Mouse (Mus musculus) neural tube, embryonic 12.5 days (tissue): ENCODE results near the gene Rxrb. TPM values are rescaled to one million over a fixed set of nuclear protein-coding genes. Genes with fewer than 3 reads are reported as not detected.
A peak's percentile ranks its signal among the peaks of the same experiment; 100 is the strongest.
"Not testable (repeated sequence)": the region's sequence is repeated elsewhere in the genome, so short reads cannot be mapped to it uniquely, and the experiment has no call there.

Experiments used
- ATAC-seq: fragments of 200-750 bp; cut with Nextera tagmentation; 2 replicates; pipeline ENCODE4 v1.8.0; 2017; ENCODE audit warnings: low read depth, mild to moderate bottlenecking, moderate TSS enrichment, moderate library complexity; ENCODE audit not compliant: low FRiP score
- H3K27ac ChIP-seq: fragments of 300-500 bp; sonication (generic); 2 replicates; pipeline ENCODE4 v1.5.1; 2016
- H3K27me3 ChIP-seq: fragments of 300-500 bp; sonication (generic); replicated peaks from 2 replicates; pipeline ENCODE4 v1.6.1; 2016; ENCODE audit warnings: mild to moderate bottlenecking
- H3K36me3 ChIP-seq: fragments of 300-500 bp; sonication (generic); 2 replicates; pipeline ENCODE4 v1.6.1; 2016; ENCODE audit warnings: mild to moderate bottlenecking
- H3K4me1 ChIP-seq: fragments of 300-500 bp; sonication (generic); 2 replicates; pipeline ENCODE4 v1.6.1; 2016
- H3K4me2 ChIP-seq: fragments of 300-500 bp; sonication (generic); replicated peaks from 2 replicates; pipeline ENCODE4 v1.6.1; 2016; ENCODE audit warnings: mild to moderate bottlenecking
- H3K4me3 ChIP-seq: fragments of 300-500 bp; sonication (generic); 2 replicates; pipeline ENCODE4 v1.5.1; 2016
- H3K9ac ChIP-seq: fragments of 300-500 bp; sonication (generic); 2 replicates; pipeline ENCODE4 v1.6.1; 2016; ENCODE audit warnings: mild to moderate bottlenecking
- H3K9me3 ChIP-seq: fragments of 300-500 bp; sonication (generic); 2 replicates; pipeline ENCODE4 v1.6.1; 2016; ENCODE audit warnings: mild to moderate bottlenecking
- WGBS: fragments of 180-500 bp; shearing (Covaris S2); methylation state at CpG from one replicate; pipeline ENCODE4 v1.1.7; 2016; 5-methylcytosine and 5-hydroxymethylcytosine counted together
- polyA plus RNA-seq: library from polyadenylated mRNA; unstranded; fragments of >200 nt; fragmentation: Nextera tagmentation; extraction: Ambion mirVana; gene quantifications from 2 replicates; pipeline ENCODE4 v1.2.1, GENCODE M21; 2016

Gene Rxrb
- 65.2 and 69.1 TPM in 2 replicates for polyA plus RNA-seq

DNA sequence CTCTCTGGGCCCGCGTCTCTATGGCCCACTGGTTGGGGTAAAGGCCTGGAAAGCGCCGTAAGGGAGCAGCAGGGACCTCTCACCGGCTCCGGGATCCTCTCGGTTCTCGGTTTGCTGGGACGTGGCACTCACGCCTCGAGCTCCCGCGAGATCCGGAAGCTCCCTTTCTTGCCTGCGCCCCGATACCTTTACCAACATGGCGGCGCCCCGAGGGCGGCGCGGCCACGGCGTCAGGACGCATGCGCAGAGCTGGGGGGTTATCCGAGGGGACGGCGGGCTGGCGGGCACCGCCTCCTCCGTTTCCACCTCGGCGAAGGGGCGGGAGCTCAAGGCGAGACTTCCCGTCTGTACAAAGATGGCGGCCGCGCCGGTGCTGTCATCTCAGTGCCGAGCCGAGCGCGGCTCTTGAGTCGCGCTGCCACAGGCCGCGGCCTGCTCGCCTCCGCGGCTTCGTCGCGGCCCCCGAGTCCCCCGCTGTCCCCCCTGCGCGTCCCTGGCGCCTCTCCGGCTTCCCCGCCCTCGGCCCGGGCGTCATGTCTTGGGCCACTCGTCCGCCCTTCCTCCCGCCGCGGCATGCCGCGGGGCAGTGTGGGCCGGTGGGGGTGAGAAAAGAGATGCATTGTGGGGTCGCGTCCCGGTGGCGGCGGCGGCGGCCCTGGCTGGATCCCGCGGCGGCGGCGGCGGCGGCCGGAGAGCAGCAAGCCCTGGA lies at the start of gene Rxrb, which contains the start of gene Slc39a7:
Rxrb (plus strand) TSS at position 348 of the 709 bp plus-strand sequence.
Slc39a7 (minus strand) TSS at position 218 of the 709 bp plus-strand sequence.
- H3K9me3 ChIP-seq, result no peaks in the 10 kb centered on the region
- no peaks in the 10 kb centered on the region for H3K27me3 ChIP-seq
- H3K4me2 ChIP-seq, result peak within 1 kb of the TSS; percentile 98
- H3K27ac ChIP-seq, result peak within 1 kb of the TSS; percentile 96
- ATAC-seq, result peak; percentile 73
- peaks cover 59% of the 10 kb centered on the region for H3K4me1 ChIP-seq
- WGBS, result under 1% methylated on average over 85 of the region's 88 CpGs
- H3K9ac ChIP-seq, result peak within 1 kb of the TSS; percentile 97
- peak within 1 kb of the TSS; percentile 94 for H3K4me3 ChIP-seq
- H3K36me3 ChIP-seq, result peaks cover 47% of the 10 kb centered on the region

DNA sequence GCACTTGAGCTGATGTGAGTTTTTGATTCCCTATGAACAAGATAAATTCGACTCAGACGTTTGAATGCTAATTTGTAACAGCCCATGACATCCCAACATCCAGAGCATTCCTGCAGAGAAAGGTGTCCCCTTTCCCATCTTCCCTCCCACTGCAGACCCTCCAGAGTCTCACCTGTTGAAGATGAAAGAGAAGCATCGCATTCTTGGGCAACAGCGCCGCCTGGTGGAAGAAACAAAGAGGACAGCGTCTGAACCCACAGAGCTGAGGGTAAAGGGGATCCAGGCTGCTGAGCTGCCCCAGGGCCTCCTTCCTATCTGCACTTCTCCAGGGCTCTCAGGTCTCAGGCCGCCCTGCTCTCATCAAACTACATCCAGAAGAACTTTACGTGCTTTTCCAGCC lies 49.5 kb upstream of the Rxrb start:
- not testable (repeated sequence) for H3K9ac ChIP-seq, H3K9me3 ChIP-seq, H3K27ac ChIP-seq, H3K4me1 ChIP-seq, ATAC-seq, H3K36me3 ChIP-seq, H3K4me3 ChIP-seq
- peaks cover 33% of the 10 kb centered on the region for H3K27me3 ChIP-seq
- 12% methylated on average over 8 of the region's 8 CpGs for WGBS
- peak overlapping the region; percentile 63 for H3K4me2 ChIP-seq

DNA sequence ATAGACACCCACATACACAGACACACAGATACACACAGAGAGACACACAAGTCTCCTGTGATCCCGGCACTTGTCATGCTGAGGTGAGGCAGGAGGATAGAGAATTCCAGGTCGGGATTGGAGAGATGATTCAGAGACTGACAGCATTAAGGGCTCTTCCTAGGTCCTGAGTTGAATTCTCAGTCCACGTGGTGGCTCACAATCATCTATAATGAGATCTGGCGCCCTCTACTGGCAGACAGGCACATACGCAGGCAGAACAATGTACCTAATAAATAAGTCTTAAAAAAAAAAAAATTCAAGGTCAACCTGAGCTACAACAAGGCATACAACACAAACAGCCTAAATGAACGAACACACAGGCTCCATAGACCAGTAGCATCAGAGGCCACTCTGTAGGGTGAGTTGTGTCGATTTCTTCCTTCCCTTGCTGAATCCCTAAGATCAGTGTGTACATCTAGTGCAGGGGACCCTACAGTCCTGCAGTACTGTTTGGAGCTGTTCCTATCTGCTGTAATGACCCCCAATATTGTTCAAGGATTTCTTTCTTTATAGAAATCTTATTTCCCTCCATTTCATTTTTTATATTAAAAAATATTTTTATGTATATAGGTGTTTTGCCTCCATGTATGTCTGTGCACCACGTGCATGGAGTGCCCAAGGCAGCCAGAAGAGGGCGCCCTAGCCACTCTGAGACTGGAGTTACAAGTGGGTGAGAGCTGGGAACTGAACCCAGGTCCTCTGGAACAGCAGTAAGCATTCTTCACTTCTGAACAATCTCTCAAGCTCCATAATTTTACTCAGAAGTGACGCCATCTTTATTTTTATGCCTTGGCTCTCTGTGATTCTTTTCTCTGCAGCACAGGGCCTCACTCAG lies 39.6 kb upstream of the Rxrb start:
- H3K36me3 ChIP-seq, result no peaks in the 10 kb centered on the region
- no peaks in the 10 kb centered on the region for H3K9me3 ChIP-seq
- H3K4me3 ChIP-seq, result no peak overlapping the region
- H3K4me2 ChIP-seq, result no peak overlapping the region; the same call in 1 of the 2 replicates
- no peak overlapping the region for H3K9ac ChIP-seq
- WGBS, result 31% methylated on average over 10 of the region's 10 CpGs
- 0 out of 2 replicates have a peak, but pooled peaks have one; percentile 41 for ATAC-seq
- no peaks in the 10 kb centered on the region for H3K4me1 ChIP-seq
- no peak overlapping the region for H3K27ac ChIP-seq
- H3K27me3 ChIP-seq, result no peaks in the 10 kb centered on the region

DNA sequence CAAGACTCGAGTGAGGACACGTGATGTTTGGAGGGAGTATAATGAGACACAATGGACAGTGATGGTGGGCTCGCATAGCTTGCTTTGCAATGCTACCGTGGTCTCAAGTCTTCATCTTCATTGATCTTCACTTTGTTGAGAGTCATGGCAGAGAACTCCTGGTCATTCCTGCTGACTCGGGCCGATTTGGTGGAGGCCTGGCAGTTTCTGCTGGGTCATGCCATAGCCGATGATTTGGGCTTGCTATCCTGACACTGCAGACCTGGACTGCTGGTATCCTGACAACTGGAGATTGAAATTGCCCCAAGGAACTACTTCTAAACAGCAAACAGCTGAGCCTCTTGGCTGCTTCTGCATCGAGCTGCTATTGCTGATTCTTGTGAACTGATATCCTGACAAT lies 36.7 kb upstream of the Rxrb start:
- ATAC-seq, result no peak
- Histone ChIP-seq H3K4me1 (peaks cover 7% of the 10 kb centered on the region), H3K36me3 (no peaks in the 10 kb centered on the region), H3K9ac (no peak overlapping the region), H3K27ac (no peak overlapping the region), H3K4me3 (no peak overlapping the region), H3K4me2 (no peak overlapping the region), H3K27me3 (peaks cover 10% of the 10 kb centered on the region), H3K9me3 (no peaks in the 10 kb centered on the region)
- WGBS, result 93% methylated on average over 8 of the region's 8 CpGs

DNA sequence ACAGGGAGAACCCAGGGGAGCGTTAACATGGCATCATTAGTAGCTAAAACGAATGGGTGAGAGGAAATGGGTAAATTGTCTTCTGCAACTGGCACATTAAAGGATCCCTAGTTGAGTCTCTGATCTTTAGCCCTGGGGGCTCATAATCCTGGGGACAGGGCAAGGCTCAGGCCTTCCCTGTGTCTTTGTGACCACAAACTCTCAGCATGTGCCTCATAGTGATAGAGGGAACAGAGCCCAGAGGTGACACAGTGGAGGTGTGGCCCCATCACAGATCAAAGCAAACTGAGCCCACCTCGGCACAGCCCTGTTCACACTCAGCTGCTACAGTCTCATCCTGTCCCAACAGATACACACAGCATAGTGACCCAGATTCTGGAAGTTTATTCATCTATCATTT lies 36.0 kb upstream of the Rxrb start:
- Histone ChIP-seq H3K4me2 (no peak overlapping the region), H3K9ac (no peak overlapping the region), H3K36me3 (no peaks in the 10 kb centered on the region), H3K27ac (no peak overlapping the region), H3K4me3 (no peak overlapping the region), H3K9me3 (no peaks in the 10 kb centered on the region), H3K4me1 (peaks cover 10% of the 10 kb centered on the region), H3K27me3 (peaks cover 17% of the 10 kb centered on the region)
- 59% methylated on average over 3 of the region's 3 CpGs for WGBS
- ATAC-seq, result no peak

DNA sequence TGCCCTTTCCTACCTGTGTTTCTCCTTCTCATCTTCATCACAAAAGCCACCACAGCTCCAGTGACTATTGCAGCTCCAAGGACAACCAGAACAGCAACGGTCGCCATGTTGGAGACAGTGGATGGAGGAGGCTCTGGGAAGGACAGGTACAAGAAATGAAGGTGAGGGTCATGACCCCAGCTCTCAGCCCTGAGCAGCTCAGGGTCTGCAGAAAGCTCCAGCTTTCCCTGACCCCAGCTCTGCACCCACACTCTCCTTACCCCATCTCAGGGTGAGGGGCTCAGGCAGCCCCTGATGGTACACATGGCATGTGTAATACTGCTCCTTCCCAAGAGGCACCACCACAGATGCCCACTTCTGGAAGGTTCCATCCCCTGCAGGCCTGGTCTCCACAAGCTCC lies 34.6 kb upstream of the Rxrb start:
- Histone ChIP-seq H3K27me3 (peaks cover 27% of the 10 kb centered on the region), H3K4me1 (peaks cover 10% of the 10 kb centered on the region)
- WGBS, result 91% methylated on average over 2 of the region's 2 CpGs
- not testable (repeated sequence) for ATAC-seq, H3K9ac ChIP-seq, H3K4me2 ChIP-seq, H3K9me3 ChIP-seq, H3K27ac ChIP-seq, H3K4me3 ChIP-seq, H3K36me3 ChIP-seq

DNA sequence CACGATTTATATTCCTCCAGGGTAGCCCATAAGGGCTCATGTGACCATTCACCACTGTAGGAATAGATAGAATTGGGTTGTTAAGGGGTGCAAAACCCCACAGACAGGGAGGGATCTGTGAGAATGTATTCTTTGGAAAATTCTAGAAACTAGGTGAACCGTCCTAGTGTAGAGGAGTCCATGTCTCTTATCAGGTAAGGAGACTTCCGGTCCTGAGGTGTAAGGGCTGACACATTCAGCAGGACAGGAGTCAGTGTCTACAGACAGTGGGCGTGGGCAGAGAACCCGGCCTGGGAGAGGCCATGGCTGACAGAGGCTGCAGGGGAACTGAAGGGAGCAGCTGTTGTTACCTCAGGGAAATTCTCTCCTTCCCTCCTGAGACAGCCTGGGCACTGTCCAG lies 32.9 kb upstream of the Rxrb start:
- H3K4me2 ChIP-seq, H3K4me3 ChIP-seq, H3K27ac ChIP-seq, H3K36me3 ChIP-seq, H3K9me3 ChIP-seq, ATAC-seq, H3K9ac ChIP-seq: not testable (repeated sequence)
- WGBS, result 70% methylated on average over 5 of the region's 5 CpGs
- Histone ChIP-seq H3K27me3 (peaks cover 27% of the 10 kb centered on the region), H3K4me1 (peaks cover 10% of the 10 kb centered on the region)

DNA sequence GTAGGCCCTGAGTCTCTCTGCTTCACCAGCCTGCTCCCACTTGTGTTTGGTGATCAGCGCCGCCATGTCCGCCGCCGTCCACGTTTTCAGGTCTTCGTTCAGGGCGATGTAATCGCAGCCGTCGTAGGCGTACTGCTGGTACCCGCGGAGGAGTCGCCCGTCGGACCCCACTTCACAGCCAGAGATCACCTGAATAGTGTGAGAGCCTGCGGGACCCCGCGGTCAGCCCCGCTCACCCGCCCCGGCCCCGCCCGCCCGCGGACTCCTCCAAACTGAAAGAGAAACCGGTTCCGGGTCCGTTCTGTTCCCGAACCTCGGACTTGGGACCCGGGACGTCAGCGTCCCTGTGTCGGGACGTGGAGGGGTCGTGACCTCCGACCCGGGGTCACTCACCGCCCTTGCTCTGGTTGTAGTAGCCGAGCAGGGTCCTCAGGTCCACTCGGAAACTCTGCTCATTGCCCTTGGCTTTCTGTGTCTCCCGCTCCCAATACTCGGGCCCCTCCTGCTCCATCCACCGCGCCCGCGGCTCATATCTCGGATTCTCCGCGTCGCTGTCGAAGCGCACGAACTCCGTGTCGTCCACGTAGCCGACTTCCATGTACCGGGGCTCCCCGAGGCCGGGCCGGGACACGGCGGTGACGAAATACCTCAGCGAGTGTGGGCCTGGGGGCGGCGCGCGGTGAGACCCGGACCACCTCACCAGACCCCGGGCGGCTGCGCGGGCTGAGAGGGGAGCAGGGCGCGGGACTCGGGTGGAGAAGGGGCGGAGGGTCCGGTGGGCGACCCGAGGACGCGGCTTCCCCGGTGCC lies 32.1 kb upstream of the Rxrb start:
- Histone ChIP-seq H3K27me3 (peaks cover 27% of the 10 kb centered on the region), H3K36me3 (no peaks in the 10 kb centered on the region), H3K9me3 (no peaks in the 10 kb centered on the region), H3K4me1 (peaks cover 10% of the 10 kb centered on the region), H3K9ac (peak overlapping the region; percentile 47), H3K4me3 (peak overlapping the region; percentile 50), H3K4me2 (peak overlapping the region; percentile 98), H3K27ac (no peak overlapping the region)
- ATAC-seq, result peak; percentile 48
- 2% methylated on average over 87 of the region's 87 CpGs for WGBS

DNA sequence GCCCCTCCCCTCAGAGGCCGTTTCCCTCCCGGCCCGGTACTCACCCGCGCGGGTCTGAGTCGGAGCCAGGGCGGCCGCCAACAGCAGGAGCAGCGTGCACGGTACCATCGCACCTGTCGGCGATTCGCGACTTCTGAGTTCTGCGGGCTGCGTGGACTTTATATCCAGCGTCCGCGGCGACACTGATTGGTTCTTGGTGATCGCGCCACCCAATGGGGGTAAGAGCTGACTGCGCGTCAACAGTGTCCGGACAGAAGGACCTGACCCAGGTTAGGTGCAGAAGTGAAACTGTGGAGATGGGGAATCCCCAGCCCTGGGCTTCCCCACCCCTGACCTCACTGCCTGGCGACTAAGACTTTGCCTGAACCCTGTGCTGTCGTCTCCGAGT lies 31.5 kb upstream of the Rxrb start, which contains the start of gene H2-K1:
H2-K1 (minus strand) TSS at position 198 of the 388 bp plus-strand sequence.
- H3K4me1 ChIP-seq, result peaks cover 10% of the 10 kb centered on the region
- under 1% methylated on average over 23 of the region's 30 CpGs for WGBS
- H3K4me3 ChIP-seq, result peak within 1 kb of the TSS; percentile 50
- H3K27ac ChIP-seq, result no peak within 1 kb of the TSS
- H3K27me3 ChIP-seq, result peaks cover 27% of the 10 kb centered on the region
- H3K9me3 ChIP-seq, result no peaks in the 10 kb centered on the region
- no peaks in the 10 kb centered on the region for H3K36me3 ChIP-seq
- H3K9ac ChIP-seq, result peak within 1 kb of the TSS; percentile 47
- peak within 1 kb of the TSS; percentile 98 for H3K4me2 ChIP-seq
- peak; percentile 68 for ATAC-seq

DNA sequence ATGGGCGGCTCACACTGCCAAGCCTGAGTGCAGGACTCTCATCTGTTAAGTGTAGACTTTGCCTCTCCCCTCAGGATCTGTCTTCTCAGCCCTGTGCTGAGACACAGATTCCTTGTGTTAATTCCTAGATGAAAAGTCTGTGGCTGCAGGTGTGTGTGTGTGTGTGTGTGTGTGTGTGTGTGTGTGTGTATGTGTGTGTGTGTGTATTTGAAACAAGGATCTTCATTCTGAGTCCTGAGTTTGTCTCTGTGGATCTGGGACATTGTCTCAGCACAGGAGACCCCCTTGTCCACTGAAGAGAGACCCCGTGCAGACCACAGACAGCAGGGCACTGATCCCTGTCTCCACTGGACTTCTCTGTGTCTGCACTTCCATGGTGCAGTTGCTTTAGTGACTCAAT lies 30.8 kb upstream of the Rxrb start:
- H3K9ac ChIP-seq, H3K27ac ChIP-seq, H3K9me3 ChIP-seq, H3K4me2 ChIP-seq, H3K36me3 ChIP-seq, ATAC-seq: not testable (repeated sequence)
- H3K27me3 ChIP-seq, result peaks cover 27% of the 10 kb centered on the region
- H3K4me1 ChIP-seq, result peaks cover 10% of the 10 kb centered on the region
- H3K4me3 ChIP-seq, result 0 out of 2 replicates have a peak overlapping the region, but pooled peaks have one; percentile 50
- WGBS, result 53% methylated on average over 2 of the region's 2 CpGs

DNA sequence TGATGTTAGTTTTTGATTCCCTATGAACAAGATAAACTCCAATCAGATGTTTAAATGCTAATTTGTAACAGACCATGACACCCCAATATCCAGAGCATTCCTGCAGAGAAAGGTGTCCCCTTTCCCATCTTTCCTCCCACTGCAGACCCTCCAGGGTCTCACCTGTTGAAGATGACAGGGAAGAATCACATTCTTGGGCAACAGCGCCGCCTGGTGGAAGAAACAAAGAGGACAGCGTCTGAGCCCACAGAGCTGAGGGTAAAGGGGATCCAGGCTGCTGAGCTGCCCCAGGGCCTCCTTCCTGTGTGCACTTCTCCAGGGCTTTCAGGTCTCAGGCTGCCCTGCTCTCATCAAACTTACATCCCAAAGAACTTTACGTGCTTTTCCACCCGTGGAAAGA lies 28.2 kb upstream of the Rxrb start:
- Histone ChIP-seq H3K36me3 (no peaks in the 10 kb centered on the region), H3K4me2 (no peak overlapping the region), H3K9ac (no peak overlapping the region), H3K4me3 (no peak overlapping the region), H3K9me3 (no peaks in the 10 kb centered on the region), H3K27ac (no peak overlapping the region), H3K27me3 (peaks cover 27% of the 10 kb centered on the region), H3K4me1 (peaks cover 10% of the 10 kb centered on the region)
- WGBS, result 6% methylated on average over 5 of the region's 5 CpGs
- ATAC-seq, result no peak
